Mouse (Mus musculus): Measurements from ENCODE around the gene Defb30.

GRCm38 (mm10) chr14:62984410-62984809 lies 65.3 kb downstream of the Defb30 start, which contains the start of gene Defb48:
- no peak for TF ChIP-seq POLR2A (IDR thresholded peaks at IDR 0.05; ENCODE audit: insufficient read length, low read depth)
- no peak for TF ChIP-seq SRF (IDR thresholded peaks at IDR 0.05; ENCODE audit: control insufficient read depth, insufficient read length, low read depth)
- no peak for TF ChIP-seq E2F4 (IDR thresholded peaks at IDR 0.05; ENCODE audit: insufficient read depth)
- TF ChIP-seq TCF12 (IDR thresholded peaks at IDR 0.05; ENCODE audit: insufficient read depth, poor library complexity, severe bottlenecking), result no peak
- no peak for TF ChIP-seq REST (IDR thresholded peaks at IDR 0.05; ENCODE audit: insufficient read depth, insufficient read length)
- no peak for TF ChIP-seq MAX (IDR thresholded peaks at IDR 0.05; ENCODE audit: low read depth)
- TF ChIP-seq POLR2AphosphoS2 (IDR thresholded peaks at IDR 0.05; ENCODE audit: insufficient read length, low read depth), result no peak
- no peak for TF ChIP-seq CEBPB (IDR thresholded peaks at IDR 0.05; ENCODE audit: insufficient read depth, poor library complexity, severe bottlenecking)
- TF ChIP-seq TCF3 (IDR thresholded peaks at IDR 0.05; ENCODE audit: insufficient read length, low read depth), result no peak
- no peak for TF ChIP-seq MYOG (IDR thresholded peaks at IDR 0.05; ENCODE audit: control insufficient read depth in 1 of 3, insufficient read depth in 1 of 3, insufficient read length in 2 of 3, low read depth in 2 of 3)
- TF ChIP-seq MYOD1 (IDR thresholded peaks at IDR 0.05; ENCODE audit: control insufficient read depth in 1 of 3, insufficient read length in 2 of 3, low read depth in 2 of 3), result no peak
- no peak for TF ChIP-seq USF1 (IDR thresholded peaks at IDR 0.05; ENCODE audit: low read depth)
